Mouse (Mus musculus) layer of hippocampus, adult 2 months (tissue): ENCODE measurements around the gene Tmem189. TPM values are rescaled to one million over a fixed set of nuclear protein-coding genes. Genes with fewer than 3 reads are reported as not detected.

ENCODE experiments used
- DNase-seq, 2 experiments: peaks; one replicate each; pipeline ENCODE4 v3.0.0; 2022; ENCODE audit warnings: low spot score in 2 of 2
- H3K27ac ChIP-seq: fragments of 200-600 bp; 2 replicates; pipeline ENCODE4 v1.8.1; 2022
- H3K4me3 ChIP-seq: fragments of 200-600 bp; 2 replicates; pipeline ENCODE4 v1.8.1; 2022; ENCODE audit warnings: mild to moderate bottlenecking
- CTCF ChIP-seq: fragments of 200-600 bp; conservative IDR thresholded peaks from 2 replicates; pipeline ENCODE4 v1.8.1; 2022; ENCODE audit warnings: antibody characterized with exemption, mild to moderate bottlenecking, moderate library complexity
- total RNA-seq, 2 experiments: library from RNA; stranded (reverse); gene quantifications; 2 replicates each; pipeline ENCODE4 v1.2.3; 2021

Gene Tmem189
- total RNA-seq, 2 experiments from 2014 or later: 43.6 to 46.9 TPM

DNA sequence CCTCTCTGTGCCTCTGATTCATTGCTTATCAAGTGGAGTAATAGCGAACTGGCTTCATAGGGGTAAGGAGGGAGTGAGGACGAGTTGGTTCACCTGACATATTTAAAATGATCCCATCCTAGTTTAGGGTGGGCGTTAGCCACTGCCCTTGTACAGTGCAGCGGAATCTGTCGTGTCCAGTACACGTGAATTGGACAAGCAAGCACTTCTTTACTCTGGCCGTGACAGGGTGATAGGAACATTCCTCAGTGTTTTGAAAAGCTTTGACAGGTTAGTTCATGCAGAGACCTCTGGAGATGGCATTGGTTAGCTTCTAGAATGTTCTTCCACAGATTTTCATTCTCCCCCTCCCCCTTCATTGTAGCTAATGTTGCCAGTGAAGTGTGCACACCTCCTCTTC is 5.3 kb upstream of the Tmem189 start:
- TF ChIP-seq CTCF: no peak
- no peak overlapping the region for H3K27ac ChIP-seq
- no peak for DNase-seq
- no peak overlapping the region for H3K4me3 ChIP-seq

DNA sequence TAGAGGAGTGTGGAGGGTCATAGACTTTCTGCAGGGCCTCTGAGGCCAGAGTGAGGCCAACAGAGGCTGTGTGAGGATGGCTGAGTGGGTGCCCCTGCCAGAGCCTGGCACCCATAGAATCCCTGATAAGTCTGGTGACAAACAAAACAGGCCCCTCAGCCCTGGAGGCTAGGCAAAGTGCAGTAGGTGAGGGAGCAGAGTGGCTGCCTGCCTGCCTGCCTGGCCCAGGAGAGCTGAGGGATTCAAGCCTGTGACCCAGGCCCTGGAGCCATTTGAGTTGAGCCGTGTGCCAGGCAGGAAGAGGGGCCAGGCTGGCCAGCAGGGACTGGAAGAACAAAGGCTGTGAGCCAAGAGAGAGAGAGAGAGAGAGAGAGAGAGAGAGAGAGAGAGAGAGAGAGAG is 4.6 kb upstream of the Tmem189 start:
- no peak for DNase-seq

DNA sequence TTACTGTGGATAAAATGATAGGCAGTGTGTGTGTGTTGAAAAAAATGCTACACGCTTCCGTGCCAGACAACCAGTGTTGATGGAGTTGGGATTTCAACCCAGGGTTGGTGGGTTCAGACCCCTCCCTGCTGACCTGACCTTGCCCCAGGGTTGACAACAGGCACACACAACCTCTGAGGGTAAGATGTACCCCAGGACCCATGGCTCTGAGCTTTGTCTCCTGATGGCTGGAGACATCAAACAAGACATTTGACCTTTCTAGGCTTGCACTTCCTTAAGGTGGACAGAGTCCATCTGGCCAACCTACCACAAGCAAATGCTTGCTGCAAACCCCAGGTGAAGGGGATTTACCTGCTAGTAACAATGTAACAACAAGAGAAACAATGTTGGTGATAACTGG is 3.9 kb upstream of the Tmem189 start:
- H3K4me3 ChIP-seq: no peak overlapping the region
- no peak overlapping the region for H3K27ac ChIP-seq
- TF ChIP-seq CTCF: no peak
- no peak for DNase-seq

More for the DNA sequence above, 4.6 kb upstream of the Tmem189 start:
- Histone ChIP-seq H3K4me3 (no peak overlapping the region), H3K27ac (no peak overlapping the region)
- TF ChIP-seq CTCF: no peak

DNA sequence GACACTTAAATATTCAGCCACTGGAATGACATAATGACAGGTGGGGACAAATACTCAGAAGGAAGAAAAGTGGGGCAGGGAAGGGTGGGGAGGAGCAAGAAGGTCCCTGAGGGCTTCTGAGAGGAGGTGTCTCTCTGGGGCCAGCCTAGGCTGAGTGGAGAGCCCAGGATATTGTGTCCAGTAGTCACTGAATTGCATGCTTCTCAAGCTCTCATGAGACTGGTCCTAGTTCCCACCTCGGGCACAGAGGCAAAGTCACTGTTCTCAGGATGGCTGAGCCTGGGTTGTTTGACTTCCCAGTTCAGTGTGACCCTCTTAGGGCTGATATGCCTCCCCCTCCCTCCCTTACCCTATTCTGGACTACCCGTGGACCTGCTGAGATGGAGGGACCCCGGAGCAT is 3.2 kb upstream of the Tmem189 start:
- DNase-seq: no peak
- Histone ChIP-seq H3K4me3 (peak overlapping the region; percentile 77; the same call in 1 of the 2 replicates), H3K27ac (no peak overlapping the region)
- TF ChIP-seq CTCF: no peak

DNA sequence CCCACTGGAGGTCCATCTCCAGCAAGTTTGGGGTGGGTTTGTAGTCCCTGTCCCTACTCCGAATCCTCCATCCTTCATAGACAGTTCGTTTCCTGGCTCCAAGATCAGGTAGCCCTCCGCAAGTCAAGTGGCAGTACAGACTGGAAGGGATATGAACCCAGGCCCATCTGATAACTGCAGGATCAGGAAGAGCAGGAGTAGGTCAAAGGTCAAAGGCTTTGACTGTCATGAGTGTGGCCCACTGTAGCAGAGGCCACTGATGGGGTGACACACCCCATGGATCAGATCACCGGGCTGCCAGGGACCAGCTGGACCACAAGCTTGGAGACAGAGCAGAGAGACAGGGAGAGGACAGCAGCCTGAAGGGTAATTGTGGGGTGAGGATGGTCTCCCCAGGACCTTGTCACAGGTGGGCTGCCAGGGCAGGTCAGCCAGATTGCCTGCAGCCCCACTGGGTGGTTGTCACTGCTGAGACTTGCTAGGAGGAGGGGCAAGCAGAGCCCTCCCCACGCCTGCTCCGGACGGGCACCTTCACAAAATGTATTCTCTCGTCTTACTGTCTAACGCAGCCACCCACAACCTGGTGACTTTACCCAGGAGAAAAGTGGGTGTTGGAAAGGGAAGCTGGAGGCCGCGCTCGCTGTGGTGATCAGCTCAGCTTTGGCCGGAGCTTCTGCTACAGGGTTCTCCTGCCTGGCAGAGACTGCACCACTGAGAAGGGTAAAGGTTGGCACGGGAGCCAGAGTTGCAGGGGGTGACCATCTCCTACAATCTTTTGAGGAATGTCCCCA is 2.4 kb upstream of the Tmem189 start:
- Histone ChIP-seq H3K27ac (peak overlapping the region; percentile 95), H3K4me3 (peak overlapping the region; percentile 77)
- no peak for DNase-seq
- no peak for TF ChIP-seq CTCF

DNA sequence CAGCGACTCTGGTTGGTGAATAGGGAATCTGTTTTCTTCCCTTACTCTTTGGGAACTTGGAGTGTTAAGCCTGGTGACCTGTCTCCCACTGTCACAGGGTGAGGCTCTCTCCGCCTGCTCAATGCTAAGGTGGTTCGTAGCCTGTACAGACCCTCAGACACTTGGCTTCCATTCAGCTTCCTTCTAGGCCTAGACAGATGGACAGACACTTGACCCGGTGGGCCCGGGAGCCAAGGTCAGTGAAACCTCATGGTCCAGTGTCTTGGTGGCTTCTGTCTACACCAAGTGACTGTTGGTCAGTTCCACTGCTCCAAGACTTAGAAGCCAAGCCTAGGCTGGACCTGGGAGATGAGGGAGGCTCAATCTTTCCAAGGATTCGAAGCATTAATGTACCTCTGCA is 1.8 kb upstream of the Tmem189 start:
- DNase-seq: no peak
- no peak for TF ChIP-seq CTCF
- Histone ChIP-seq H3K4me3 (peak overlapping the region; percentile 77), H3K27ac (peak overlapping the region; percentile 95)

DNA sequence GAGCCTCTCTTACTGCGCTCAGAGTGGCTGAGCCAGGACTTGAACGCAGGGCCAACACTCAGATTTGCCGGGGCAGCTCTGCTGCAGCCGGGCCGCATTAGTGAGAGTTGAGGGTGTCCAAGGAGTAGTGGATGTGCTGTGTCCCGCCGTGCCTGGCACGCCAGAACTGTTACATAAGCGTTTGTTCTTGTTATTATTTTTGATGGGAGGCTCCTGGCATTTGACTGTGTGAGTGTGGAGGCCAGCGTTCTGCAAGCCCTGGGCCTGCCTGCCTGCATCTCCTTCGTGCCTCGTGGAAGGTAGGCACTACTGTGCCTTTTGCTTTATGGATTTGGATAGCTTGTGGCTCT is 1.3 kb upstream of the Tmem189 start:
- peak overlapping the region; percentile 95 for H3K27ac ChIP-seq
- peak in 1 of 2 experiments; percentile 26 for DNase-seq
- TF ChIP-seq CTCF: no peak
- H3K4me3 ChIP-seq: peak overlapping the region; percentile 77

DNA sequence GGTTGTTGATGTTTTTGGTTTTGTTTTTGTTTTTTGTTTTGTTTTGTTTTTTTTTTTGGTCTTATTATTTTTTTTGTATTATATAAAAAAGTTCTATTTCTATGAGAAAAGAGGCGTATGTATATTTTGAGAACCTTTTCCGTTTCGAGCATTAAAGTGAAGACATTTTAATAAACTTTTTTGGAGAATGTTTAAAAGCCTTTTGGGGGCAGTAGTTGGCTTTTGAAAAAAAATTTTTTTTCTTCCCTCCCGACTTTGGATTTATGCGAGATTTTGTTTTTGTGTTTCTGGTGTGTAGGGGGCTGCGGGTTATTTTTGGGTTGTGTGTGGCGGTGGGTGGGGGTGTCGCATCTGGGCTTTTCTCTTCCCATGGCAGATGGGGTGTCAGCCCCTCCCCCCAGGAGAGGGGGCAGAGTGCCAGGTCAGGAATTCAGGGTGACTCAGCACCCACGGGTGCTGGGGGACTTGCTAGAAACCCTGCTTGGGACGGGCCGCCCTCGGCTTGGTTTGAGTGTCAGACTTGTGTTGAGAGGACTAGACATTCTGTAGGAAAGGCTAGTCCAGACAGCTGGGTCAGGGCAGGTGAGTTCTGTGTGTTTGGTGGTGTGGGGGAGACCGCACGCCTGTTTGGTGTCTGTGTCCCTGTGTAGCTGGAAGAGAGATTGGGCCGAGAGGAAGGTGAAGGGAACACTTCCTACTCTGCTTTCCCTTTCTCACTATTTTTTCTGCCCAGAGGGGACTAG is 768 bp upstream of the Tmem189 start:
- H3K27ac ChIP-seq: peak overlapping the region; percentile 95
- DNase-seq: peak; percentile 55 to 84
- H3K4me3 ChIP-seq: peak overlapping the region; percentile 77
- TF ChIP-seq CTCF: peak; percentile 31

DNA sequence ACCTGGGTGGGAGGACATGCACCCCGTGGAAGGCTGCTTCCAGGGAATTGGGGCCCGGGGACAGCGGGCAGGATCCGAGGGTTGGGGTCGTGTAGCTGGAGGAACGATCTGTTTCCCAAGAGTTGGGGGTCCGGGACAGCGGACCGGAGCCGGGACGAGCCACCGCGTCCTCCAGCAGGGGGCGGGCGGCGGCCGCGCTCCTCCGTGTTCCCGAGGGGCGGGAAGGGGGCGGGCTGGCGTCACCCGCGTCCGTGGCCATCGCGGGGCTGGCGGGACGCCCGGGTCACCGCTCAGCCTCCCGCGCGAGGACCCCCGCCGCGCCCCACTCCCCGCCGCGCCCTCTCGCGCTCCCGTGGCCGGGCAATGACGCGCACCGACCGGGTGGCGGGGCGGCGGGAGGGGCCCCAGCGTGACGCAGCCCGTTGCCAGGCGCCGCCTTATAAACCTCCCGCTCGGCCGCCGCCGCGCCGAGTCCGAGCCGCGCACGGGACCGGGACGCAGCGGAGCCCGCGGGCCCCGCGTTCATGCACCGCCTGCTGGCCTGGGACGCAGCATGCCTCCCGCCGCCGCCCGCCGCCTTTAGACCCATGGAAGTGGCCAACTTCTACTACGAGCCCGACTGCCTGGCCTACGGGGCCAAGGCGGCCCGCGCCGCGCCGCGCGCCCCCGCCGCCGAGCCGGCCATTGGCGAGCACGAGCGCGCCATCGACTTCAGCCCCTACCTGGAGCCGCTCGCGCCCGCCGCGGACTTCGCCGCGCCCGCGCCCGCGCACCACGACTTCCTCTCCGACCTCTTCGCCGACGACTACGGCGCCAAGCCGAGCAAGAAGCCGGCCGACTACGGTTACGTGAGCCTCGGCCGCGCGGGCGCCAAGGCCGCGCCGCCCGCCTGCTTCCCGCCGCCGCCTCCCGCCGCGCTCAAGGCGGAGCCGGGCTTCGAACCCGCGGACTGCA is 847 bp downstream of the Tmem189 start, which contains the start of gene Cebpb:
Gene Cebpb, plus strand, starts transcription at position 418 of the 954 bp plus-strand sequence.
- DNase-seq: peak; percentile 52 to 74
- H3K27ac ChIP-seq: peak within 1 kb of the TSS; percentile 95
- peak; percentile 75 for TF ChIP-seq CTCF
- H3K4me3 ChIP-seq: peak within 1 kb of the TSS; percentile 77

DNA sequence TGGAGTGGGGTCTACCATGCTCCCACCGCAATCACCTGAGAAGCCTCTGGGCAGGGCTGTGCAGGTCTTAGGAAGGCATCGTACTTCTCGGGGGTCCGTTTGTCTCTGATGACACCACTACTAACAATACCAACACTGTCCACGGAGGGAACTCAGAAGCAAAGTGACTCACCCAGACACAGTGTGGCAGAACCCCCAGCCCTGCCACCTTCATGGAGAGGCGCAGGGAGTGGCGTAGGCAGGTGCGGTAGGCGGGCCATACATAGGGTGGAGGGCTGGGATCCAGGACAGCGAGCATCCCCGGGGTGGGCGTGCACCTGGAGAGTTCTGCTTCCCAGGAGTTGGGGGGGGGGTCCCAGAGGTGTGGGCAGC is 1.5 kb downstream of the Tmem189 start:
- TF ChIP-seq CTCF: no peak
- DNase-seq: no peak
- H3K27ac ChIP-seq: peak overlapping the region; percentile 95; the same call in 1 of the 2 replicates
- H3K4me3 ChIP-seq: peak overlapping the region; percentile 77

DNA sequence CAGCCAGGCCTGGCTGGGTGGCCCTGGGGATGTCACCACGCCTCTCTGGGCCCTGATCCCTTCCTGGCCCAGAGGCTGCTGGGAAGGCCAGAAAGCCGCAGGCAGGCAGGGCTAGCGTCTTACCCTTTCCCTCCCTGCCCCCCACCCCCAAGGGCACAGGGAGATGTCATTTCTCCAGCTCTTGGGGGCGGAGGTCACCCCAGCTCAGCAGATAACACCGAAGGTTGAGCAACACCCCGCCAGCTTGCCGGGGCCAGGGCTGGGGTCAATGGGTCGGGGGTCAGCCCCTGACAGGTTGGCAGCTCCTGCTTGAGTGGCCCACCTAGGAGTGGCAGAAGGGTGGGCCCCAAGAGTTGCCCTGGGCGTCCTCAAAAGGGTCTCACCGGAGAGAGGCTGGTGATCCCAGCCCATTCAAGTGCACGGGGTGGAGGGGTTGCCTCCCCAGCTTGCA is 1.9 kb downstream of the Tmem189 start:
- Histone ChIP-seq H3K4me3 (no peak overlapping the region), H3K27ac (peak overlapping the region; percentile 95; the same call in 1 of the 2 replicates)
- no peak for DNase-seq
- no peak for TF ChIP-seq CTCF

DNA sequence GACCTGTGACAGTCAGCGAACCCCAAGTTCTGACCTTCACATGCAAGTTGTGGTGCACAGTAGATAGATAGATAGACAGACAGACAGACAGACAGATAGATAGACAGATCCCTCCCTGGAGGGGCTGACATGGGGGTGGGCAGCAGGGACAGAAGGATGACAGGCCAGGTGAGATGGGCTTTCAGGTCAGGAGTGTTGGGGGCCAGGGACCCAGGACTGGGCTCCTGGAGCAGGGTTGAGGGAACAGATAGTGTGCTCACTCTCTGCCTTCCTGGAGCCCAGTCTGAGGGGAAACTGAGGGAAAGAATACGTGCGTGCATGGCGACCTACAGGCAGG is 2.4 kb downstream of the Tmem189 start:
- no peak overlapping the region for H3K27ac ChIP-seq
- DNase-seq: no peak
- no peak for TF ChIP-seq CTCF
- no peak overlapping the region for H3K4me3 ChIP-seq
